Mouse (Mus musculus): ENCODE results near the gene Slc7a15. TPM values are rescaled to one million over a fixed set of nuclear protein-coding genes. Genes with fewer than 3 reads are reported as not detected.

Slc7a15 gene
- polyA plus RNA-seq, 1 experiment = 244 TPM

GRCm38 (mm10) chr12:8482169-8482568 is 116.7 kb downstream of the Slc7a15 start:
- H3K27ac ChIP-seq (ENCODE audit: insufficient read depth, low read depth, low read length) = no peak overlapping the region
- no peak overlapping the region for H3K4me3 ChIP-seq (ENCODE audit: low read depth, low read length)
- H3K36me3 ChIP-seq (ENCODE audit: control insufficient read depth, insufficient read depth, low read length) = no peaks in the 10 kb centered on the region
- H3K4me1 ChIP-seq (ENCODE audit: control insufficient read depth, insufficient read depth, insufficient read length, low read length) = no peaks in the 10 kb centered on the region
- WGBS = 72% methylated on average over 2 of the region's 2 CpGs
- TF ChIP-seq POLR2A (IDR thresholded peaks at IDR 0.05; ENCODE audit: low read depth, low read length) = no peak
- no peak for TF ChIP-seq CTCF (IDR thresholded peaks at IDR 0.05; ENCODE audit: extremely low read depth, insufficient read length, insufficient replicate concordance, low read depth, low read length)
- no peaks in the 10 kb centered on the region for H3K27me3 ChIP-seq (ENCODE audit: control insufficient read depth, insufficient read depth, low read length)

Other genes with a start within 250 kb of the Slc7a15 start
- gene Rhob, start 99.1 kb downstream of the Slc7a15 start, polyA plus RNA-seq (2012; rRNA removed) = 101 and 242 TPM in 2 replicates
- 21.9 and 33.9 TPM in 2 replicates for gene Pum2, start 75.1 kb upstream of the Slc7a15 start, polyA plus RNA-seq (2012; rRNA removed)
- 42.5 and 75.4 TPM in 2 replicates for gene Sdc1, start 172.3 kb upstream of the Slc7a15 start, polyA plus RNA-seq (2012; rRNA removed)